Mouse (Mus musculus): ENCODE results near the gene Tmem218. TPM values are rescaled to one million over a fixed set of nuclear protein-coding genes. Genes with fewer than 3 reads are reported as not detected.
A peak's percentile ranks its signal among the peaks of the same experiment; 100 is the strongest.

Tmem218 gene
- total RNA-seq, 2 experiments from 2014 or later = 10.3 to 11.6 TPM

- peak; percentile 67 to 77 for DNase-seq (ENCODE audit: extremely low spot score in 1 of 2, low spot score in 2 of 2)
- intact Hi-C loops (cut with DNase I) = loop anchor here (5.0 kb wide), 1 partner anchor 72 kb away; no protein-coding TSS in a partner anchor
- peak within 1 kb of the TSS; percentile 46 for H3K4me3 ChIP-seq
- H3K27ac ChIP-seq = peak within 1 kb of the TSS; percentile 4; the same call in 1 of the 2 replicates
- no peak for TF ChIP-seq CTCF (IDR thresholded peaks at IDR 0.05)
These were observed 47.3 kb downstream of the Tmem218 start, which contains the start of gene Slc37a2 for GRCm38 (mm10) chr9:37255149-37255888. Gene Slc37a2 (minus strand): TSS chr9:37255738.

GRCm38 (mm10) chr9:37255889-37256225 lies 47.8 kb downstream of the Tmem218 start:
- Histone ChIP-seq H3K27ac (no peak overlapping the region; the same call in 1 of the 2 replicates), H3K4me3 (peak overlapping the region; percentile 46)
- intact Hi-C loops (cut with DNase I) = loop anchor here (5.0 kb wide), 1 partner anchor 71 kb away; no protein-coding TSS in a partner anchor
- peak; percentile 40 to 48 for DNase-seq (ENCODE audit: extremely low spot score in 1 of 2, low spot score in 2 of 2)
- peak; percentile 57 for TF ChIP-seq CTCF (IDR thresholded peaks at IDR 0.05)

GRCm38 (mm10) chr9:37266622-37267021 lies 58.6 kb downstream of the Tmem218 start:
- no peak for TF ChIP-seq CTCF (IDR thresholded peaks at IDR 0.05)
- no peak for DNase-seq (ENCODE audit: extremely low spot score in 1 of 2, low spot score in 2 of 2)
- no peak overlapping the region for H3K27ac ChIP-seq
- H3K4me3 ChIP-seq = no peak overlapping the region
- intact Hi-C loops (cut with DNase I) = no loop called here

Other genes with a start within 250 kb of the Tmem218 start
- 10 to 100 TPM; 79.1 to 84.5 TPM for gene Pknox2, start 60.8 kb upstream of the Tmem218 start, total RNA-seq (2021)
- gene Slc37a2, start 47.5 kb downstream of the Tmem218 start, total RNA-seq (2021) = 1 to 10 TPM; 1.6 to 1.8 TPM
- gene Ccdc15, start 140.2 kb downstream of the Tmem218 start, total RNA-seq (2021) = 1 to 10 TPM; 1.9 to 2.5 TPM
- gene Hepacam, start 159.1 kb downstream of the Tmem218 start, total RNA-seq (2021) = 10 to 100 TPM; 53.6 to 53.7 TPM
- 1 to 10 TPM; 8.0 to 9.5 TPM for gene Robo4, start 193.7 kb downstream of the Tmem218 start, total RNA-seq (2021)
- 10 to 100 TPM; 30.9 to 34.3 TPM for gene Robo3, start 225.0 kb downstream of the Tmem218 start, total RNA-seq (2021)

Measured in left cerebral cortex, adult 2 months (tissue).